Mouse (Mus musculus): ENCODE results near the gene Prrt2.

Prrt2 gene

GRCm38 (mm10) chr7:127016971-127017949 lies 3.8 kb downstream of the Prrt2 start, which contains the start of gene Pagr1a:
Gene Pagr1a, minus strand, starts transcription at chr7:127017352.
- TF ChIP-seq POU5F1 (IDR thresholded peaks at IDR 0.05; ENCODE audit: borderline replicate concordance, low read length), result no peak
- TF ChIP-seq CTCF (conservative IDR thresholded peaks at IDR 0.05; ENCODE audit: low read length), result peak; percentile 86
- peak within 1 kb of the TSS; percentile 97 for H3K4me3 ChIP-seq (replicated peaks; ENCODE audit: low read length)
- no peaks in the 10 kb centered on the region for H3K27me3 ChIP-seq (ENCODE audit: insufficient read depth, low read length)
- peaks cover 84% of the 10 kb centered on the region for H3K4me1 ChIP-seq (replicated peaks; ENCODE audit: low read depth, low read length)
- no peaks in the 10 kb centered on the region for H3K9me3 ChIP-seq (ENCODE audit: low read length)
- peaks cover 56% of the 10 kb centered on the region for H3K36me3 ChIP-seq (ENCODE audit: insufficient read depth, low read length)

GRCm38 (mm10) chr7:127016486-127016938 lies 4.5 kb downstream of the Prrt2 start:
- H3K27me3 ChIP-seq (ENCODE audit: insufficient read depth, low read length), result no peaks in the 10 kb centered on the region
- TF ChIP-seq CTCF (conservative IDR thresholded peaks at IDR 0.05; ENCODE audit: low read length) (no peak), NANOG (IDR thresholded peaks at IDR 0.05; ENCODE audit: borderline replicate concordance, low read length) (no peak), POU5F1 (IDR thresholded peaks at IDR 0.05; ENCODE audit: borderline replicate concordance, low read length) (no peak)
- H3K4me1 ChIP-seq (replicated peaks; ENCODE audit: low read depth, low read length), result peaks cover 84% of the 10 kb centered on the region
- no peaks in the 10 kb centered on the region for H3K9me3 ChIP-seq (ENCODE audit: low read length)
- peak overlapping the region; percentile 97 for H3K4me3 ChIP-seq (replicated peaks; ENCODE audit: low read length)
- H3K36me3 ChIP-seq (ENCODE audit: insufficient read depth, low read length), result peaks cover 55% of the 10 kb centered on the region

- Histone ChIP-seq H3K27me3 (ENCODE audit: insufficient read depth, low read length) (no peaks in the 10 kb centered on the region), H3K36me3 (ENCODE audit: insufficient read depth, low read length) (peaks cover 57% of the 10 kb centered on the region), H3K9me3 (ENCODE audit: low read length) (no peaks in the 10 kb centered on the region), H3K4me1 (replicated peaks; ENCODE audit: low read depth, low read length) (peaks cover 84% of the 10 kb centered on the region), H3K4me3 (replicated peaks; ENCODE audit: low read length) (peak within 1 kb of the TSS; percentile 97)
- TF ChIP-seq CTCF (conservative IDR thresholded peaks at IDR 0.05; ENCODE audit: low read length) (no peak), POU5F1 (IDR thresholded peaks at IDR 0.05; ENCODE audit: borderline replicate concordance, low read length) (no peak), NANOG (IDR thresholded peaks at IDR 0.05; ENCODE audit: borderline replicate concordance, low read length) (no peak)
Observed at GRCm38 (mm10) chr7:127016481-127016485, 4.7 kb downstream of the Prrt2 start, which contains the start of gene Pagr1b. Gene Pagr1b, minus strand, starts transcription at chr7:127016484.

GRCm38 (mm10) chr7:127016081-127016480 lies 4.9 kb downstream of the Prrt2 start:
- TF ChIP-seq POU5F1 (IDR thresholded peaks at IDR 0.05; ENCODE audit: borderline replicate concordance, low read length) (no peak), NANOG (IDR thresholded peaks at IDR 0.05; ENCODE audit: borderline replicate concordance, low read length) (no peak), CTCF (conservative IDR thresholded peaks at IDR 0.05; ENCODE audit: low read length) (no peak)
- H3K4me3 ChIP-seq (replicated peaks; ENCODE audit: low read length), result peak overlapping the region; percentile 97
- H3K27me3 ChIP-seq (ENCODE audit: insufficient read depth, low read length), result no peaks in the 10 kb centered on the region
- H3K36me3 ChIP-seq (ENCODE audit: insufficient read depth, low read length), result peaks cover 59% of the 10 kb centered on the region
- peaks cover 84% of the 10 kb centered on the region for H3K4me1 ChIP-seq (replicated peaks; ENCODE audit: low read depth, low read length)
- no peaks in the 10 kb centered on the region for H3K9me3 ChIP-seq (ENCODE audit: low read length)

- no peaks in the 10 kb centered on the region for H3K9me3 ChIP-seq (ENCODE audit: low read length)
- peak overlapping the region; percentile 97 for H3K4me3 ChIP-seq (replicated peaks; ENCODE audit: low read length)
- H3K4me1 ChIP-seq (replicated peaks; ENCODE audit: low read depth, low read length), result peaks cover 85% of the 10 kb centered on the region
- TF ChIP-seq POU5F1 (IDR thresholded peaks at IDR 0.05; ENCODE audit: borderline replicate concordance, low read length) (no peak), NANOG (IDR thresholded peaks at IDR 0.05; ENCODE audit: borderline replicate concordance, low read length) (no peak), CTCF (conservative IDR thresholded peaks at IDR 0.05; ENCODE audit: low read length) (no peak)
- peaks cover 66% of the 10 kb centered on the region for H3K36me3 ChIP-seq (ENCODE audit: insufficient read depth, low read length)
- H3K27me3 ChIP-seq (ENCODE audit: insufficient read depth, low read length), result no peaks in the 10 kb centered on the region
Observed at GRCm38 (mm10) chr7:127014993-127015392, 6.0 kb downstream of the Prrt2 start.

- H3K27me3 ChIP-seq (ENCODE audit: insufficient read depth, low read length), result no peaks in the 10 kb centered on the region
- peaks cover 61% of the 10 kb centered on the region for H3K36me3 ChIP-seq (ENCODE audit: insufficient read depth, low read length)
- TF ChIP-seq POU5F1 (IDR thresholded peaks at IDR 0.05; ENCODE audit: borderline replicate concordance, low read length) (no peak), NANOG (IDR thresholded peaks at IDR 0.05; ENCODE audit: borderline replicate concordance, low read length) (no peak), CTCF (conservative IDR thresholded peaks at IDR 0.05; ENCODE audit: low read length) (no peak)
- H3K4me1 ChIP-seq (replicated peaks; ENCODE audit: low read depth, low read length), result peaks cover 85% of the 10 kb centered on the region
- no peaks in the 10 kb centered on the region for H3K9me3 ChIP-seq (ENCODE audit: low read length)
- H3K4me3 ChIP-seq (replicated peaks; ENCODE audit: low read length), result peak within 1 kb of the TSS; percentile 97
Observed at GRCm38 (mm10) chr7:127014320-127014719, 6.7 kb downstream of the Prrt2 start, which contains the start of gene Mvp. Gene Mvp, minus strand, starts transcription at chr7:127014621.

GRCm38 (mm10) chr7:127013385-127013784 lies 7.6 kb downstream of the Prrt2 start:
- Histone ChIP-seq H3K9me3 (ENCODE audit: low read length) (no peaks in the 10 kb centered on the region), H3K27me3 (ENCODE audit: insufficient read depth, low read length) (no peaks in the 10 kb centered on the region), H3K4me3 (replicated peaks; ENCODE audit: low read length) (peak overlapping the region; percentile 97; the same call in 1 of the 2 replicates), H3K4me1 (replicated peaks; ENCODE audit: low read depth, low read length) (peaks cover 85% of the 10 kb centered on the region), H3K36me3 (ENCODE audit: insufficient read depth, low read length) (peaks cover 54% of the 10 kb centered on the region)
- no peak for TF ChIP-seq CTCF (conservative IDR thresholded peaks at IDR 0.05; ENCODE audit: low read length)
- no peak for TF ChIP-seq NANOG (IDR thresholded peaks at IDR 0.05; ENCODE audit: borderline replicate concordance, low read length)
- TF ChIP-seq POU5F1 (IDR thresholded peaks at IDR 0.05; ENCODE audit: borderline replicate concordance, low read length), result no peak

- peaks cover 85% of the 10 kb centered on the region for H3K4me1 ChIP-seq (replicated peaks; ENCODE audit: low read depth, low read length)
- H3K9me3 ChIP-seq (ENCODE audit: low read length), result no peaks in the 10 kb centered on the region
- H3K36me3 ChIP-seq (ENCODE audit: insufficient read depth, low read length), result peaks cover 54% of the 10 kb centered on the region
- TF ChIP-seq POU5F1 (IDR thresholded peaks at IDR 0.05; ENCODE audit: borderline replicate concordance, low read length) (no peak), CTCF (conservative IDR thresholded peaks at IDR 0.05; ENCODE audit: low read length) (no peak), NANOG (IDR thresholded peaks at IDR 0.05; ENCODE audit: borderline replicate concordance, low read length) (no peak)
- H3K4me3 ChIP-seq (replicated peaks; ENCODE audit: low read length), result peak overlapping the region; percentile 97; the same call in 1 of the 2 replicates
- H3K27me3 ChIP-seq (ENCODE audit: insufficient read depth, low read length), result no peaks in the 10 kb centered on the region
Observed at GRCm38 (mm10) chr7:127012845-127013244, 8.2 kb downstream of the Prrt2 start.
